Mouse (Mus musculus) heart, adult 2 months (tissue): ENCODE data around the gene Pign. TPM values are rescaled to one million over a fixed set of nuclear protein-coding genes. Genes with fewer than 3 reads are reported as not detected.

Experiments
- DNase-seq, 2 experiments: peaks; one replicate each; pipeline ENCODE4 v3.0.0; 2021
- H3K27ac ChIP-seq: fragments of 200-600 bp; 2 replicates; pipeline ENCODE4 v1.8.1; 2022
- H3K27me3 ChIP-seq: fragments of 200-500 bp; 2 replicates; pipeline ENCODE4 v1.6.1; 2012; ENCODE audit warnings: mild to moderate bottlenecking, low read length, inconsistent platforms, mixed read lengths; ENCODE audit not compliant: control insufficient read depth, insufficient read depth
- H3K36me3 ChIP-seq: fragments of 200-500 bp; 2 replicates; pipeline ENCODE4 v1.6.1; 2012; ENCODE audit warnings: low read length, inconsistent platforms; ENCODE audit not compliant: control insufficient read depth, insufficient read depth
- H3K4me1 ChIP-seq: fragments of 200-500 bp; 2 replicates; pipeline ENCODE4 v1.6.1; 2011; ENCODE audit warnings: low read length; ENCODE audit not compliant: control insufficient read depth, insufficient read depth
- H3K4me3 ChIP-seq: fragments of 200-600 bp; 2 replicates; pipeline ENCODE4 v1.8.1; 2022
- H3K79me2 ChIP-seq: fragments of 200-500 bp; replicated peaks from 2 replicates; pipeline ENCODE4 v1.6.1; 2012; ENCODE audit warnings: mild to moderate bottlenecking, inconsistent platforms, low read length, moderate library complexity, mixed read lengths; ENCODE audit not compliant: control insufficient read depth, insufficient read depth
- H3K9ac ChIP-seq: fragments of 200-500 bp; 2 replicates; pipeline ENCODE4 v1.6.1; 2012; ENCODE audit warnings: low read depth, mild to moderate bottlenecking, control low read depth, inconsistent platforms, low read length, mixed read lengths
- CTCF ChIP-seq: fragments of 200-600 bp; IDR thresholded peaks from 2 replicates; pipeline ENCODE4 v1.8.1; 2022; ENCODE audit warnings: antibody characterized with exemption, mild to moderate bottlenecking, moderate library complexity
- EP300 ChIP-seq: fragments of 200-500 bp; IDR thresholded peaks from 2 replicates; pipeline ENCODE4 v1.6.1; 2011; ENCODE audit warnings: low read depth, low read length, control low read depth; ENCODE audit not compliant: insufficient read depth
- POLR2A ChIP-seq: fragments of 200-500 bp; IDR thresholded peaks from 2 replicates; pipeline ENCODE4 v1.6.1; 2011; ENCODE audit warnings: mild to moderate bottlenecking, low read depth, low read length, control low read depth; ENCODE audit not compliant: insufficient read depth
- WGBS: fragments of 180-500 bp; shearing (Covaris S2); methylation state at CpG from one replicate; pipeline ENCODE4 v1.1.7; 2018; 5-methylcytosine and 5-hydroxymethylcytosine counted together
- intact Hi-C: fragments of 180-260 bp; cut with DNase I; formaldehyde crosslinking; loops from one replicate; pipeline ENCODE4 v1.15.1; 2025
- polyA plus RNA-seq: library from polyadenylated mRNA; depleted of rRNA; stranded (reverse); fragments of >200 nt; gene quantifications from 2 replicates; pipeline ENCODE4 v1.2.3, GENCODE M21; 2012
- total RNA-seq, 2 experiments: library from RNA; stranded (reverse); gene quantifications; 2 replicates each; pipeline ENCODE4 v1.2.3; 2021

Gene Pign
- total and polyA plus RNA-seq, 3 experiments: 12.5 to 18.9 (median 13.4) TPM

GRCm38 (mm10) chr1:105589673-105590072 is 73.8 kb downstream of the Pign start:
- Histone ChIP-seq H3K27ac (no peak overlapping the region), H3K4me3 (no peak overlapping the region), H3K36me3 (peaks cover 3% of the 10 kb centered on the region), H3K27me3 (no peaks in the 10 kb centered on the region), H3K4me1 (no peaks in the 10 kb centered on the region), H3K79me2 (no peaks in the 10 kb centered on the region), H3K9ac (no peak overlapping the region)
- DNase-seq: no peak
- intact Hi-C loops: no loop called here
- WGBS: 97% methylated on average over 2 of the region's 2 CpGs
- TF ChIP-seq POLR2A (no peak), EP300 (no peak), CTCF (no peak)

- H3K9ac ChIP-seq: no peak overlapping the region
- 77% methylated on average over 5 of the region's 5 CpGs for WGBS
- intact Hi-C loops: no loop called here
Measured at GRCm38 (mm10) chr1:105588697-105589096, 74.8 kb downstream of the Pign start.

GRCm38 (mm10) chr1:105582800-105583199 is 80.7 kb downstream of the Pign start:
- Histone ChIP-seq H3K27me3 (no peaks in the 10 kb centered on the region), H3K9ac (no peak overlapping the region), H3K79me2 (no peaks in the 10 kb centered on the region), H3K4me3 (no peak overlapping the region), H3K27ac (no peak overlapping the region), H3K4me1 (no peaks in the 10 kb centered on the region), H3K36me3 (no peaks in the 10 kb centered on the region)
- DNase-seq: no peak
- TF ChIP-seq CTCF (no peak), POLR2A (no peak), EP300 (no peak)
- intact Hi-C loops: no loop called here
- WGBS: 97% methylated on average over 1 of the region's 1 CpGs

More at GRCm38 (mm10) chr1:105588697-105589096, 74.8 kb downstream of the Pign start:
- no peak overlapping the region for H3K27ac ChIP-seq
- TF ChIP-seq CTCF (no peak), EP300 (no peak), POLR2A (no peak)
- DNase-seq: no peak
- H3K36me3 ChIP-seq: peaks cover 3% of the 10 kb centered on the region
- H3K4me1 ChIP-seq: no peaks in the 10 kb centered on the region
- H3K27me3 ChIP-seq: no peaks in the 10 kb centered on the region
- no peaks in the 10 kb centered on the region for H3K79me2 ChIP-seq
- no peak overlapping the region for H3K4me3 ChIP-seq

- TF ChIP-seq EP300: no peak
- no peak for TF ChIP-seq POLR2A
- no peak for TF ChIP-seq CTCF
- Histone ChIP-seq H3K79me2 (no peaks in the 10 kb centered on the region), H3K4me1 (no peaks in the 10 kb centered on the region), H3K27me3 (no peaks in the 10 kb centered on the region), H3K4me3 (no peak overlapping the region), H3K9ac (no peak overlapping the region), H3K27ac (no peak overlapping the region), H3K36me3 (no peaks in the 10 kb centered on the region)
- intact Hi-C loops: no loop called here
- 90% methylated on average over 2 of the region's 2 CpGs for WGBS
- DNase-seq: no peak
Measured at GRCm38 (mm10) chr1:105580909-105581308, 82.6 kb downstream of the Pign start.

GRCm38 (mm10) chr1:105566051-105566450 is 97.4 kb downstream of the Pign start:
- no peak overlapping the region for H3K9ac ChIP-seq
- WGBS: 79% methylated on average over 3 of the region's 3 CpGs
- no peaks in the 10 kb centered on the region for H3K27me3 ChIP-seq
- H3K79me2 ChIP-seq: no peaks in the 10 kb centered on the region
- no peak overlapping the region for H3K27ac ChIP-seq
- TF ChIP-seq CTCF: no peak
- no peak for TF ChIP-seq POLR2A
- TF ChIP-seq EP300: no peak
- no peak for DNase-seq
- no peak overlapping the region for H3K4me3 ChIP-seq
- H3K36me3 ChIP-seq: no peaks in the 10 kb centered on the region
- intact Hi-C loops: no loop called here
- H3K4me1 ChIP-seq: no peaks in the 10 kb centered on the region

- no peaks in the 10 kb centered on the region for H3K4me1 ChIP-seq
- no peaks in the 10 kb centered on the region for H3K27me3 ChIP-seq
- H3K4me3 ChIP-seq: no peak overlapping the region
- no peak for DNase-seq
- H3K9ac ChIP-seq: no peak overlapping the region
- no peak overlapping the region for H3K27ac ChIP-seq
- no peaks in the 10 kb centered on the region for H3K79me2 ChIP-seq
- 83% methylated on average over 1 of the region's 1 CpGs for WGBS
- no peak for TF ChIP-seq POLR2A
- no peaks in the 10 kb centered on the region for H3K36me3 ChIP-seq
- intact Hi-C loops: no loop called here
Measured at GRCm38 (mm10) chr1:105564289-105564688, 99.2 kb downstream of the Pign start.

GRCm38 (mm10) chr1:105563821-105564220 is 99.7 kb downstream of the Pign start:
- H3K79me2 ChIP-seq: no peaks in the 10 kb centered on the region
- H3K9ac ChIP-seq: no peak overlapping the region
- 96% methylated on average over 2 of the region's 2 CpGs for WGBS
- H3K27ac ChIP-seq: no peak overlapping the region
- no peaks in the 10 kb centered on the region for H3K27me3 ChIP-seq
- no peak overlapping the region for H3K4me3 ChIP-seq
- TF ChIP-seq CTCF (peak; percentile 19; the same call in 1 of the 2 replicates), EP300 (no peak)
- H3K36me3 ChIP-seq: no peaks in the 10 kb centered on the region
- intact Hi-C loops: no loop called here
- H3K4me1 ChIP-seq: no peaks in the 10 kb centered on the region
- DNase-seq: no peak
